Mouse (Mus musculus) retina, embryonic 14.5 days (tissue): ENCODE results near the gene Tnni1.
A peak's percentile ranks its signal among the peaks of the same experiment; 100 is the strongest.

Source experiments
- DNase-seq: peaks from one replicate; pipeline ENCODE4 v3.0.0-alpha.2; 2015; ENCODE audit warnings: low spot score

Gene Tnni1

DNA sequence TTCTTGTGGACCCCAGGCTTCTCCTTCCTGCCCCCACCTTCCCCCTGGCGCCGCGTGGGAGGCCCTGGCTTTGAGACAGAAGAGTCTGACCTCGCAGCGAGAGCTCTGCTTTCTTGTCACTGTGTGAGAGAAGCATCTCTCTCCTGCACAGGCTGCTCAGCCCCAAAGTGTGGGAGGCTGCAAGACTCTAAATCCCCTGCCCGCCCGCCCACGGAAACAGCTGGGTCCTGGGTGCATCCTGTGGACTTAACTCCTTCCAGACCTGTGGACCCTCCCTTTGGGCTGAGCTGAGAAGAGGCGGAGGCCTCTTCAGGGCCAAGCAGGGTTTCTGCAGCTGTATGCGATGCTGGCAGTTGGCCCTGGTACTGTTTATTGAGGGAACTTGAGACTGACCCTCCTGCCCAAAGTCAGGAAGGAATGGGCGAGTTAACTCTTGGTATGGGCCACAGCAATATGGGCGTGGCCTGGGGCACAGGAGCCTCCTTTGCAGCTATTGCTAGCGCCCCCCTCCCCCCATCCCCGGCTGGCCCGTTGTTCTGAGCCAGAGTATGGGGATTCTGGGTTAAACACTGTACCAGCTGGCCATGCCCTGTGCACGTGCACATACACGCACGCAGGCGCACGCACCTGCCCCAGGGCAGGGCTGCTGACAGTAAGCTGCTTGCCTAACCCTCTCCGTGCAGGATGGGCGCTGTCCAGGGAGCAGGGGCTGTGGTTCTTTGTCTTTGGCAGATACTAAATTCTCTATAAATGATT is at the start of gene Tnni1:
TSS of gene Tnni1 (plus strand) at position 655 of the 756 bp plus-strand sequence.
- DNase-seq: no peak

DNA sequence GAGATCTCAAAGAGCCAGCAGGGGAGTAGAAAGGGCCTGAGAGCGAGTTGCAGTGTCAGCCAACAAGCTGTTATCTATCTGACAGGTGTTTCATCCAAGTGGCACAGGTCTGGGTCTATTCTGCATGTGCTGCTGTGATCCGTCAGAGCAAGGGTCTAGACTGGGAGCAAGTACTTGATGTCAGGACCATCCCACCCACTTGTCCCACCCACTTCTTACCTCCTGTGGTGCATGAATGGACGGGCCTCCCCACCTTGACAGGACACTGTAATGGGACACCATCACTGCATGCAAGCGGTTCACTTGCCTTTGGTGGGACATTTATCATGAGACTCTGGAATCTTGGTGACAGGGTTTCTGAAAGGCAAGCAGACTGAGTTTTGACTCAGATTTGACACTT is 49.4 kb upstream of the Tnni1 start:
- DNase-seq: no peak

DNA sequence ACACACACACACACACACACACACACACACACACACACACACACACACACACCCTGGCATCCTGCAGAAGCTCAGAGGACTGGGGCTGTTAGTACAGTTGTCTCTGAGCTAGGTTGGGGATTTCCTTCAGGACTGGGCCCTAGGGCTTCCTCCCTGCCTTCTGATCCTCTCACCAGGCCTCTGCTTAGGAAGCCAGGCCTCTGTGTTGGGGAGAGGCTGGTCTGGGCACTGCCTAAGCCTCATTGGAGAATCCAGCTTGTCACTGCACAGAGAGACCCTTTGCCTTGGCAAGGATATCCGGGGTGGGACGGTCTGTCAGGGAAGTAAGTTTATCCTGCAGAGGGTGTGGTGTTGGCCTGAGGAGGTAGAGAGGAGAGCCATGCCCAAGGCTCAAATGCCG is 48.9 kb upstream of the Tnni1 start:
- no peak for DNase-seq

DNA sequence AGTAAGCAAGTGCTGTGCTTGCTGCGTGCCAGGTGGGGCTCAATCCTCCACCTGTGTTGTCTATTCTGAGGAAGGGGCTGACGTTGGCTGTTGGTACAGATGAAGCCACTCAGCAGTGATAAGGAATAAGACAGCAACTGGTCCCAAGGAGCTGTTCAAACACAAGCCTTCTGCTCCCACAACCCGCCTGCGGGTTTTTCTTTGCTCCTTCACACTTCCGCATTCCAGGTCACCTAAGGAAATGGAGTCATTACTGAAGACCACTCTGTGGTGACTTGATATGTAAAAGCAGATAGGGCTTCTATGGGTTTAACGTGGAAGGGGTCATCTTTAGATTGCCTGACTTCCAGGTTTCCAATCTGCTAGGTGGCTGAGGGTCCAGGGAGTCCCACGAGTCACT is 47.8 kb upstream of the Tnni1 start:
- no peak for DNase-seq

DNA sequence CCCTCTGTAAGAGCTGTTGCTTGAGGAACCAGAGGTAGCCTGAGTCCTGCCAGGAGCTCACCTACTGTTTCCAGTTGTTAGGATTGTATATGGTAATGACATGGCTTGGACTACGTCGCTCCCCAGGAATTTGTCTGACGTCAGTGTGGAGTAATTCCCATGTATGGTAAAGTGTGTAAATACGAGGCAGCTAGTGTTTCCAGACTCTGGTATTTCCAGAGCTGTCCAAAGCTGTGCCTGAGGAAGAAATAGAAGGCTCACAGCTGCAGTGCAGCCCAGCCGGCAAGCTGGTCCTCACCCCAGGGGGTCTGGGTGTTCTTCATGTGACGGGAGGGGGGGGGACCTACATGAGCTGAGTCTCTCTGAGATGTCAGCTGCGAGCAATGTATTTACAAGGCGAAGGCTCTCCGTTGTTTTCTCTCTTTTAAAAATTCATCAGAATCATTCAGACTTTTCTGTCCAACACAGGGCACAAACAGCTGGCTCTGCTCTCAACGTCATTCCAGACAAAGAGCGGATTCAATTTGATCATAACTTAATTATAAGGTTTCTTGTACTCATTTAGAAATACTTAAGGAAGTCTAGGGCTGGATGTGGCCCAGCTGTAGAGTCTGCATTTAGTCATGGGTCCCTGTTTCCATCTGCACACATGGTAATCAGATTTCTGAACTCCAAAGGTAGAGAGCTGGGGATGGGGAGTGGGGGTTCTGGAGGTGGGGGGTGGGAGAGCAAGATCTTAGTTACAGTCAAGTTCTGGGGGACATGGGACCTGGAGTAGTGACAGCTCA is 47.1 kb upstream of the Tnni1 start:
- DNase-seq: peak; percentile 40

DNA sequence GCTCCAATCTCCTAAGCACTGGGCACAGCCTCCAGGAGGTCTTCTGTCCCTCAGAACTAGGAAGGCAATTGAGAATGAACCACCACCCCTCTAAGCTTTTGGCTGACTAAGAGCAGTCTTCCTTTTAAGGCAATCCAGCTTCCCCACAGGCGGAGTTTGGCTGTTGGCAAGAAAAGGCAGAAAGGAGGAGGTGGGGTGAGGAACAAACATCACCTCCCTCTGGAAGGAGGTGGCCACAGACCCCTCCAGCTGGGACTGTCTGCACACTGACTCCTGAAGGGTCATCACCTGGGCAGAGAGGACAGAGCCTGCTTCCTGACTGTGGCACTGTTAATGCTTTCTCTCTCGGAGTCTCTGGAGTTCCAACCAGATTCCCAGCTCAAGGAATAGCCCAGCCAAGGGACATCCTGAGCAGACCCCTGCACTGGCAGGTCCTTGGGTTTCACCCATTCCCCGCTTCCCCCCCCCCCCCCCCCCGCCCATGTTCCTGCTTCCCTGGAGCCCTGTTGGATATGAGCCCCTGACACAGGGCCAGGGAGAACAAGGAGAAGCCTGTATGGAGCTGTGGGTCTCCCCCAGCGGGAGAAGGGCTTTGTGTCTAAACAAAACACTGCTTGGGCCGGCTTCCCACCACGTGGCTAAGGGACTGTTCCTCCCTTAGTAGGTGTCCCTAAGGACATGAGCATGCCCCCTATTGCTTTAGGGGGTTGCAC is 44.9 kb upstream of the Tnni1 start:
- DNase-seq: no peak

DNA sequence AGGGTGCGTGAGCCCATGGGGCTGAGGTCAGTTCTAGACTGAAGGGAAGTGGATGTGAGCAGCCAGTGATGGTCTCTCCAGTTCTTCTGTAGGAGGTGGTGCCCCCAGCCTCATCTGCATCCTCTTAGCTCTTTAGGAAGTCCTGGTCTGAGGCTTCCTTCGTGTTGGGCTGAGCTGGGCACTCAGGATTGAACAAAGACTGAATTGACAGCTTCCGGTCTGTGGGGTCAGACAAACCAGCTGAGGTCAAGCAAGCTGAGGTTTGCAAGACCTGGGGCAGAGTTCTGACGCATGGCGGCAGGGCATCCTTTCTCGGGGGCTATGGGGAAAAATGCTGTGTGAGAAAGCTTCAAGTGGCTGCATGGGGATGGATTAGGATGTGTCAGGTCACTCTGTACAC is 43.8 kb upstream of the Tnni1 start:
- no peak for DNase-seq

DNA sequence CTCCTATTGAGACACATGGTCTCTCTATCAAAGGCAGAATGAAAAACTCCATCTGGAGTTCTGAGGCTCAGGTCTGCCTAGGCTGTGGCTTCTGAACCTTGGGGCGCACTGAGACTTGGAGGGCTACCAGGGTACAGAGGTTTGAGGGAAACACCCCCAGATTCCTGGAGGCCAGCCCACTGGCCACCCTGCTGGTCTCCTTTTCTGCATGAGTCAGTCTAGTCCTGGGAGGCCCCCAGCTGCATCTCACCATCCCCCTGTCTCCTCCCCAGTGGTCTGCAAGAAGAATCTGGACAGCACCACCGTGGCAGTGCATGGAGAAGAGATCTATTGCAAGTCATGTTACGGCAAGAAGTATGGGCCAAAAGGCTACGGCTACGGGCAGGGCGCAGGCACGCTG is 34.2 kb upstream of the Tnni1 start:
- no peak for DNase-seq

DNA sequence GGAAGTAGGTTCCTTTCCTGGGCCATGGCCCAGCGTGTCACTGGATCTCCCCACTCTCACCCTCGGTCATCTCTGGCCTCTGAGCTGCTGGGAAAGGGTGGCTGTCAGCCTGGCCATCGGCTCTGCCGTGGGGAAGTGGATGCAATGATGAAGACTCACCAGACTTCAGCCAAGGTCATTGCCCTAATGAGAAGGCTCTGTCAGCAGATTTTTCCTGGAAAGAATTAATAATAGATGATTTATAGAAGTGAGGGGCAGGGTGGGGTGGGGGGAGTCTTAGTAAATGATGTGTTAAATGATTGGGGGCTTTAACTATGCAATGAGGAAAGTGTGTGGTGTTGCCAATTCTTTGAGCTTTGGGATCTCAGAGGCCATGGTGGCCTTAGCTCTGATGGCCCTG is 33.0 kb upstream of the Tnni1 start:
- no peak for DNase-seq

DNA sequence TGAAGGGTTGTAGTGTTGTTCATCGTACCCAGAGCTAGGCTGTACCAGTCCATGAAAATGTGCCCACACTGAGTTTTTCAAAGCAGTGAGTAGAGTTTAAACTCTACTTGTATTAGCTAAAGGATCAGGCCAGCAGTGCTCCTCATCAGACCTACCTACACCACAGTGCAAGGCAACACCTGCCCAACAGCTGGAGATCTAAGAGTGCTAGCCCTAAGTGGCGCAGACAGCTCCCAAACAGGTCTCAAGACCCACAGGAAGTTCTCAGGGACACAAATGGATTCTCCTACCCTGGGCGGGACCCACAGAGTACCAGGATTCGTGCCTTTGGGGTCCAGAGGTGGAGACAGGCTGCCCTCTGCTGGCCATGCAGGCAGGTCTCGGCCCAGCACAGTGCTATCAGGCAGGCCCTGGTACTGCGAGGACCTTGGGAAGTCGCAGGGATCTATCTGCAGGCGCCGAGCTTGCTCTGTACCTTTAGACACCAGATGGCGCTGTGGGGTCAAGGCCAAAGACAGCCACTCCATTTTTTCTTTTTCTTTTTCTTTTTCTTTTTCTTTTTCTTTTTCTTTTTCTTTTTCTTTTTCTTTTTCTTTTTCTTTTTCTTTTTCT is 26.4 kb upstream of the Tnni1 start:
- peak; percentile 96 for DNase-seq

DNA sequence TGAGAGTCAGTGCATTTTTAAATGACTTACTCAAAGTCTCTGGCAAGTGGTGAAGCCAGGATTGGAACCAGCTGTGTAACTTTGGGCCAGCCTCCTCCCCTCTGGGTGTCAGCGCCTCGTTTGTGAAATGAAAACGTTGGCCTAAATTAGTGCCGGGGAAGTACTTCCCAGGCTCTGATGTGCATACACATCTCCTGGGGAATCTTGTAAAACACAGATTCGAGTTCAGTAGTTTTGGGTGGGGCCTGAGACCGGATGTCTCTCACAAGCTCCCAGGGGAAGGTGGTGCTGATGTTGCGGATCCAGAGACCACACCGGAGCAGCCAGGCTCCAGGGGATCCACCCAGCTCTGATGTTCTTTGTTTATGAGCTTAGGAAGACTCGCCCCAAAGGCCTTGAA is 23.9 kb upstream of the Tnni1 start:
- DNase-seq: no peak

DNA sequence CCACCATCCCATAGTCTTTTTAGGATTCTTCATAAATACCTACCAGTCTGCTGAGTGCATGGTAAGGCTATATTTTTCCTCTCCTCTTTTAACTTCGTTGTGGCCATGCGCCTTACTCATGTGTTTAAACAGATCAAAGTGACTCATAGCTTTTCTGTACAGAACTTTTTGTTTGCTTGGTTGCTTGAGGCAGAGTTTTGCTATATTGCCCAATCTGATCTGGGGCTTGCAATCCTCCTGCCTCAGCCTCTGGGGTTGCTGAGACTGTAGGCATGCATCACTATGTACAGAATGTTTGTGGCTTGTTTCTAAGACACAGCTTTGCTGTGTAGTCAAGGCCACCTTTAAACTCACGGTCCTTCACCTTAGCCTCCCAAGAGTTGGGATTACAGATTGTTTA is 23.3 kb upstream of the Tnni1 start:
- DNase-seq: no peak

DNA sequence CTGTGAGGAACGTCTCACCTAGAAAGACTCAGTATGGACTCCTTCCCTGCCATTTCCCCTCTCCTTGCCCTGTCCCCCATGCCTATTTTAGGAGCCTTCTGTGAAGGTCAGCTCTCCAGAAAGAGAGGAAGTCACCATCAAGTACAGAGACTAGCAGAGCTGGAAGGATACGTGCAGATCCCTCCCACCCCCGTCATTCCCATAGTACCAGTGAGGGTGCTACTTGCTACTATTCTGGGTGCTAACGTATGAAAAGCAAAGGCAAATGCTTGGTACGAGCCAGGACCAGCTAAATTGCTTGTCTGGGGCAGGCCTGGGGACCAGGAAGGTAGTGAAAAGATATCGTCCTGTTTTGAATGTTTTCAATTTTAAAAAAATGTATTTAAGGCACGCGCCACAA is 21.9 kb upstream of the Tnni1 start:
- DNase-seq: no peak

DNA sequence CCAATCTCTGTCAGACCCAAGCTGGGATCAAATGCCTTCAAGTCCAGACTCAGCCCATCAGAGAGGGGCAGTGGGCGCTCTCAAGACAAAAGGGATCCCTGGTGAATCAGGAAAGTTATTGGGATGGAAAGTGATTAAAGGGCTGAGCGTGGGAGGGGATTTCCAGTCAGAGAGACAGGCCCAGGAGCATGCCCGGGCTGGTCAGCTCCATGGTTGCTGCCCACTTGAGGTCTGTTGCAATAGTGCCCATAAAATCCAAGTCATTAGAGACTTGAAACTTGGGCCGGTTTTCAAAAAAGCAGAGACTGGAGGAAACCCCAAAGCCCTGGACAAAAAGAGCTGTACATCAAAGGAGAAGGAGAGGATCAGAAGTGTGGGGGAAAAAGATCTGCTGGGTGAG is 19.5 kb upstream of the Tnni1 start:
- DNase-seq: no peak

DNA sequence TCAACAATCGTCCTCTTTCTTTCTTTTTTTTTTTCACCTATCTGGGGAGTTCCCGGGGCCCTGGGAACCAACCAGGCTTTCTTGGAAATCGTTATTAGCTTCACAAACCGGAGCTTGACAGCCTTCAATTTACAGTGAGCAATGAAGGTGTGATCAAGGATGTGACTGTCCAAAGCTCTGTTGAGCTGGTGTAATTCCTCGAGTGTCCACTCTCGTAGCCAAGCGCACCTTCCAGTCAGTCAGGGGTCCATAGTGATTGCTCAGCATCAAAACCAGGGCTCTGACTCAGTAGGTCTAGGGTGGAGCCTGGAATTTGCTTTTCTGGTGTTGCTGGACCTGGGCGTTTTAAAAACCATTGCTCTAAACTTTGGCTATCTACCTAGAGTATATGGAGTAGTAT is 19.0 kb upstream of the Tnni1 start:
- peak; percentile 27 for DNase-seq

DNA sequence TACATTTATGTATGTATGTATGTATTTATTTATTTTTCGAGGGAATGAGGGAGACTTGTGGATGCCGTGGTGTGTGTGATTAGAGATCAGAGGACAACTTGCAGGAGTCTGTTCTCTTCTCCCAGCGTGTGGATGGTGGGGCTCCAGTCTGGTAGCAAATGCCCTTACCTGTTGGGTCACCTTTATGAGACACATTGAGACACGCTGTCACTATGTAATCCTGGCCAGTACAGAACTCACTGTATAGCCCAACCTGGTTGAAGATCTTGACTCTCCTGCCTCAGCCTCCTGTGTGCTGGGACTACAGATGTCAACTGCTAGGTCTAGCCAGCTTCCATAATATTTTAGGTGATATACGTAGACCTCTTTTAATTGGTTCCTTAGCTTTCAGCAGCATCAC is 17.5 kb upstream of the Tnni1 start:
- no peak for DNase-seq

DNA sequence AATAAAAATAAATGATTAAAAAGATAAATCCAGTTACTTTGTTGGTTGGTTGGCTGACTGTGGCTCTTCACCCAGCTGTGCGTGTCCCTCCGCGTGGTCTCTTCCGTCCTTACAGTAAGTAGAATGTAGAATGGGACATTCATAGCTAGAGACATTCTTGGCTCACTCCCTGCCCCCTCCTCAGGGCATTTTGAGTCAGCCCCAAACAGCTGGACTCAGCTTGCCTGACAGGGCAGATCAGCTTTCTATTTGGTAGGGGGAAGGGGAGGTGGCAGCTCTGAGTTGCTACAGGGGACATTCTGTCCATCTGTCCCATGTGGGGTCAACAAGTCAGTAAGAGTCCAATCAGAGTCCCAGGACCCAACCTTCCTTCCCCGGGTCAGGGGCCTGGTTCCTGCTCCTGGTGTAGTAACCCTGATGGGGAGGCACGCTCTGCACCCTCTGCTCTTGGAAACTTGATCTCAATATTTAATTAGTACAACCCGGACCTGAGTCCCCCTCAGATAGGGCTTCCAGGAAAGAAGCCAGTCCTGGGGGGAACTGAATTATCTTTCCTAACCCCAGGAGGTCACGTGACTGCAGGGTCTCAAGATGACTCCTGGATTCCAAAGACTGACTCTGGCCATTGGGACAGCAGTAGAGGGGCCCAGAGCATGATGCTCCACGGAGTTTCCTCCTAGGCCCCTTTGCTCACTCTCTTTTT is 15.6 kb upstream of the Tnni1 start:
- DNase-seq: no peak

DNA sequence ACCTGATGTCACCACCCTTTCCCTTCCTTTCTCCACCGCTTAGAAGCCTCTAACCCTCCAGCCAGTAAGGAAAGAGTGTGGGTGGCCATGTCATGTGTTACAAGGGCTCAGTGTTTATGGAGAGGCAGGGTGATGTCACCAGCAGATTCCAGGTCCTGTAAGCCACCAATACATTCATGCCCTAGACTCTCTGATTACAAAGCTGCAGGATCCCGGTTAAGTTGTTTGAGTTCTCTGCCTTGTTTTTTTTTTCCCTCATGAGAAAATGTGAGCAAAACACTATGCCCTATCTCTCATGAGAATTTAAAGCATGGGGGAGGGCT is 15.1 kb upstream of the Tnni1 start:
- DNase-seq: no peak

DNA sequence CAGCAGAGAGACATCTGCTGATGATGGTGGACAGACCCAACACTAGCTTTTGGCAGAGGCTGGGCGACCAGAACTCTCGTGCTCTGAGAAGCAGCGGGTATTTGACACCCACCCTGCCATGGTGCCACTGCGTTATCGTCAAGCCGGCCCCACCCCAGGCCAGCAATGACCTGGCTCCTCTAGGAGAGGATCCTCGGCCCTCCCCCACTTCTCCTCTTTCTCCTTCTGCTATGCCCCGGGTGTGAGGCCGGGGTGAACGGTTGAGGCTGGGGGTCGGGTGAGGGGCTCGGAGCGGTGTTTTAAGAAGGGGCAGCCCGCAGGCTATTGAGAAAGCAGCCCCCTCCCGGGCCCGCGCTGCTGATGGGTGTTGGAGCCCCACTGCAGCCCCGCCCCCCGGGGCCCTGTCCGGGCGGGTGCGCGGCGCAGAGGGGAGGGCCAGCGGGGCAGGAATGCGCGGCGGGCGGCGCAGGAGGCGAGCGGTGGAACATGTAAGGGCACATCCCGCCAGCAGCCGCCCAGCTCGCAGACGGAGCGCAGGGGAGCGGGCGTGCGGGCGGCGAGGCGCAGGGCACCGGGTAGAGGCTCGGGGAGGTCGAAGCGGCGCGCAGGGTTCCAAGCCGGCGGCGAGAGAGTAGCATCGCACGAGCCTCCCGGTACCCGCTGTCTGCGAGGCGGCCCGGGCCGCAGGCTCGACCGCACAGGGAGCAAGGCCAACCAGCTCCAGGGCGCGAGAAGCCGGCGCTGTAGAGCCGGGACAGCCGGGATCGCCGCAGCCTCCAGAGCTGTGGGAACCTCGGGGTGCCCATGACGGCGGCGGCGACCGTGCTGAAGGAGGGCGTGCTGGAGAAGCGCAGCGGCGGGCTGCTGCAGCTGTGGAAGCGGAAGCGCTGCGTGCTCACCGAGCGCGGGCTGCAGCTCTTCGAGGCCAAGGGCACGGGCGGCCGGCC is 13.3 kb upstream of the Tnni1 start, which contains the start of gene Phlda3:
TSS of gene Phlda3 (plus strand) at position 475 of the 947 bp plus-strand sequence.
- peak; percentile 69 for DNase-seq

DNA sequence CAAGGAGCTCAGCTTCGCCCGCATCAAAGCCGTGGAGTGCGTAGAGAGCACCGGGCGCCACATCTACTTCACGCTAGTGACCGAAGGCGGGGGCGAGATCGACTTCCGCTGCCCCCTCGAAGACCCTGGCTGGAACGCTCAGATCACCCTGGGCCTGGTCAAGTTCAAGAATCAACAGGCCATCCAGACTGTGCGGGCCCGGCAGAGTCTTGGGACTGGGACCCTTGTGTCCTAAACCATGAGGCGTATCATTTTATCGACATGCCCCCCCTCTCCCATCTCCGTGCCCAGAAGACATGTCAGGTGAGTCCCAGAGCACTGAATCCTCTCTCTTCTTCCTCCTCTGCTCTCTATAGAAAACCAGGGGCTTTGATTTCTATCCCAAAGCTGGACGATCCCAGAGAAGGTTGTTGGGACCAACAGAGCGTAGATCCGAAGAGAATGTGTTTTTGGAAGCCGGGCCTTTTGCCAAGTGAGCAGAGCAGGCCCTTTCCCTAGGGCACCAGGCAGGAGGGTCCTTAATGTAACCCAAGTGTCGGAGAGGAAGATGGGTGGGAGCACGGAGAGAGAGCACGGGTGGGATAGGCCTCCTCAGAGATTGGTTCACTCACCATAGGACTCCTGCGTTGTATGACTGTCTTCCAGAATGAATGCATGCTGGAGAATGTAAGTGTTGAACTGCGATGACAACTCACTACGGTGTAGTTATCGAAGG is 12.5 kb upstream of the Tnni1 start:
- no peak for DNase-seq
